Mouse (Mus musculus) kidney, adult 2 months (tissue): ENCODE results near the gene Chml.

Experiments used
- CTCF ChIP-seq: fragments of 200-500 bp; conservative IDR thresholded peaks from 2 replicates; pipeline ENCODE4 v1.5.1; 2011; ENCODE audit warnings: low read depth, mild to moderate bottlenecking, control low read depth, low read length, moderate library complexity, mixed read lengths; ENCODE audit not compliant: insufficient read depth, insufficient read length
- POLR2A ChIP-seq: fragments of 200-500 bp; IDR thresholded peaks from one replicate; pipeline ENCODE4 v1.6.1; 2011; ENCODE audit warnings: low read depth, low read length, control low read depth

DNA sequence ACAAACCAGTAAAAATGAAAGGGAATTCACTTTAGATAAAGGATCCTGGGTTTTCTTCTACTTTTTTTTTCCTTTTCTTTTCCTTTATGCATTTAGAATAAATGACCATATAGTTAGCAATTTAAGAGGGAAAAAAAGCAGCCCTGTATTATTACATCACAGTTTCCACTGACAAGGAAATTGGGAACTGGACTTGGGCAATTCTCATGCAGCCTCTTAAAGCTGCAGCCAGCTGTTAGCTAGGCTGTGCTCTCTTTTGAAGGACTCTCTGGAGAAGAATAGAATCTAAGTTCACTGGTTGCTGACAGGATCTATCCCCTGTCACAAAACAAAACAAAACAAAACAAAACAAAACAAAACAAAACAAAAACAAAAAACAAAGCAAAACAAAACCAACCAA lies 15.3 kb upstream of the Chml start:
- TF ChIP-seq CTCF: no peak
- TF ChIP-seq POLR2A: no peak
